8 mouse cellular contexts compared by ENCODE assay signal in the genomic region with DNA sequence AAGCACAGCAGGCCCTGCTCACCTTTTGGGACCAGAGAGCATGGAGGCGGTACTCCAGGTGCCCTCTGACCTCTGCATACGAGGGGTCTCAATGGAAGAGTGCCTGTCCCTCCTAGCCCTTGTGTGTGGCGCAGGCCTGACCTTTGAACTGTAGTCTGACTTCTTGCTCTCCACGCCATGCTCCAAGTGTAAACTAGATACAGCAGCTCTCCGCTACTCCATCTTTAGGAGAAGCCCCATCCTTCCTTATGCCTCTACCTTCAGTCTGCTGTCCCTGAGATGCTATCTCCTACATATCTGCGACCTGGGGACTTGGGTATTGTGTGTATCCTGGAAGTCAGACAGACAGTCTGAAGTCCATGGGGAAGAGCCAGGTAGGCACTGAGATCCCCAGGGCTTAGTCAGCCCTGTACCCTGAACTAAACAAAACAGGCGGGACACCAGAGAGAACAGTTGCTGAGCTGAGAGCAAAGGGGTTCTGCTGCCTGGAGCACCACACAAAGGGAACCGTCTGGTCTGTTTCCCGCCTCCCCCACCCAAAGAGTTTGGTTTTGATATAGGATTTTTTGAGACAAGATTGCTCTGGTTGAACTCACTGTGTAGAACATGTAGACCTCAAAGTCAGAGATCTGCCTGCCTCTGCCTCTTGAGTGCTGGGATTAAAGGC. TPM values are rescaled to one million over a fixed set of nuclear protein-coding genes. Genes with fewer than 3 reads are reported as not detected.
DNase-seq lines count a peak whose midpoint lies in the region; ATAC-seq and TF ChIP-seq lines count a peak whose summit lies in the region.

No protein-coding gene starts in this region.

- 84% methylated on average over 9 of the region's 9 CpGs for WGBS in kidney, postnatal 0 days
- 76% methylated on average over 9 of the region's 9 CpGs for WGBS in embryonic facial prominence, embryonic 12.5 days
- 72% methylated on average over 9 of the region's 9 CpGs for WGBS in hindbrain, postnatal 0 days
- 72% methylated on average over 9 of the region's 9 CpGs for WGBS in midbrain, postnatal 0 days
- 82% methylated on average over 9 of the region's 9 CpGs for WGBS in lung, postnatal 0 days

- TF ChIP-seq CTCF in kidney, postnatal 0 days (IDR thresholded peaks at IDR 0.05; ENCODE audit: low read depth) = no peak
- TF ChIP-seq CTCF in hindbrain, postnatal 0 days (IDR thresholded peaks at IDR 0.05; ENCODE audit: low read depth) = no peak
- TF ChIP-seq CTCF in midbrain, postnatal 0 days (IDR thresholded peaks at IDR 0.05) = no peak
- no peak for TF ChIP-seq CTCF in lung, postnatal 0 days (IDR thresholded peaks at IDR 0.05)

- H3K27ac ChIP-seq in kidney, postnatal 0 days = no peak overlapping the region
- no peak overlapping the region for H3K27ac ChIP-seq in embryonic facial prominence, embryonic 12.5 days
- H3K27ac ChIP-seq in hindbrain, postnatal 0 days = peak overlapping the region; percentile 79; the same call in 1 of the 2 replicates
- peak overlapping the region; percentile 79; the same call in 1 of the 2 replicates for H3K27ac ChIP-seq in midbrain, postnatal 0 days (ENCODE audit: low read depth, low read length)
- no peak overlapping the region for H3K27ac ChIP-seq in lung, postnatal 0 days (ENCODE audit: low read length)

- no peaks in the 10 kb centered on the region for H3K27me3 ChIP-seq in kidney, postnatal 0 days (ENCODE audit: insufficient read depth, low read length)
- H3K27me3 ChIP-seq in embryonic facial prominence, embryonic 12.5 days = no peaks in the 10 kb centered on the region
- H3K27me3 ChIP-seq in hindbrain, postnatal 0 days (ENCODE audit: insufficient read depth, low read length) = no peaks in the 10 kb centered on the region
- H3K27me3 ChIP-seq in midbrain, postnatal 0 days (ENCODE audit: insufficient read depth, low read length) = no peaks in the 10 kb centered on the region
- no peaks in the 10 kb centered on the region for H3K27me3 ChIP-seq in lung, postnatal 0 days (replicated peaks; ENCODE audit: insufficient read depth, low read length)

- H3K4me3 ChIP-seq in kidney, postnatal 0 days (replicated peaks; ENCODE audit: low read depth, low read length) = peak overlapping the region; percentile 34; the same call in 1 of the 2 replicates
- H3K4me3 ChIP-seq in embryonic facial prominence, embryonic 12.5 days = peak overlapping the region; percentile 67
- H3K4me3 ChIP-seq in hindbrain, postnatal 0 days (ENCODE audit: low read length) = no peak overlapping the region
- H3K4me3 ChIP-seq in midbrain, postnatal 0 days (ENCODE audit: low read depth, low read length) = peak overlapping the region; percentile 66; the same call in 1 of the 2 replicates
- H3K4me3 ChIP-seq in lung, postnatal 0 days (ENCODE audit: low read depth, low read length) = no peak overlapping the region

- TF ChIP-seq EP300 in lung, postnatal 0 days (IDR thresholded peaks at IDR 0.05) = no peak

- H3K4me2 ChIP-seq in kidney, postnatal 0 days (ENCODE audit: low read length) = peak overlapping the region; percentile 51; the same call in 1 of the 2 replicates
- H3K4me2 ChIP-seq in embryonic facial prominence, embryonic 12.5 days (replicated peaks) = peak overlapping the region; percentile 92
- peak overlapping the region; percentile 90 for H3K4me2 ChIP-seq in hindbrain, postnatal 0 days (ENCODE audit: low read depth, low read length)
- peak overlapping the region; percentile 92 for H3K4me2 ChIP-seq in midbrain, postnatal 0 days (ENCODE audit: low read depth, low read length, poor library complexity, severe bottlenecking)
- H3K4me2 ChIP-seq in lung, postnatal 0 days (replicated peaks; ENCODE audit: low read depth, low read length) = no peak overlapping the region

- H3K4me1 ChIP-seq in kidney, postnatal 0 days (replicated peaks; ENCODE audit: insufficient read depth, low read length) = peaks cover 23% of the 10 kb centered on the region
- H3K4me1 ChIP-seq in embryonic facial prominence, embryonic 12.5 days = peaks cover 35% of the 10 kb centered on the region
- H3K4me1 ChIP-seq in hindbrain, postnatal 0 days (ENCODE audit: insufficient read depth, low read length) = peaks cover 27% of the 10 kb centered on the region
- H3K4me1 ChIP-seq in midbrain, postnatal 0 days (ENCODE audit: insufficient read depth, low read length) = peaks cover 20% of the 10 kb centered on the region
- H3K4me1 ChIP-seq in lung, postnatal 0 days (ENCODE audit: insufficient read depth, low read depth, low read length) = peaks cover 20% of the 10 kb centered on the region

- H3K9ac ChIP-seq in kidney, postnatal 0 days (ENCODE audit: low read depth, low read length) = no peak overlapping the region
- no peak overlapping the region for H3K9ac ChIP-seq in embryonic facial prominence, embryonic 12.5 days
- peak overlapping the region; percentile 56; the same call in 1 of the 2 replicates for H3K9ac ChIP-seq in hindbrain, postnatal 0 days (replicated peaks; ENCODE audit: low read length)
- peak overlapping the region; percentile 77; the same call in 1 of the 2 replicates for H3K9ac ChIP-seq in midbrain, postnatal 0 days (replicated peaks; ENCODE audit: low read length, poor library complexity, severe bottlenecking)
- H3K9ac ChIP-seq in lung, postnatal 0 days (replicated peaks; ENCODE audit: low read depth) = no peak overlapping the region

- H3K36me3 ChIP-seq in kidney, postnatal 0 days (ENCODE audit: insufficient read depth, low read length) = peaks cover 23% of the 10 kb centered on the region
- peaks cover 56% of the 10 kb centered on the region for H3K36me3 ChIP-seq in embryonic facial prominence, embryonic 12.5 days
- peaks cover 12% of the 10 kb centered on the region; the same call in 1 of the 2 replicates for H3K36me3 ChIP-seq in hindbrain, postnatal 0 days (ENCODE audit: insufficient read depth, low read length)
- peaks cover 19% of the 10 kb centered on the region for H3K36me3 ChIP-seq in midbrain, postnatal 0 days (ENCODE audit: insufficient read depth, low read length)
- H3K36me3 ChIP-seq in lung, postnatal 0 days (ENCODE audit: insufficient read depth, low read length) = no peaks in the 10 kb centered on the region; the same call in 1 of the 2 replicates

- H3K9me3 ChIP-seq in kidney, postnatal 0 days (replicated peaks; ENCODE audit: low read length) = no peaks in the 10 kb centered on the region
- H3K9me3 ChIP-seq in embryonic facial prominence, embryonic 12.5 days = no peaks in the 10 kb centered on the region
- no peaks in the 10 kb centered on the region for H3K9me3 ChIP-seq in hindbrain, postnatal 0 days (ENCODE audit: low read length)
- no peaks in the 10 kb centered on the region for H3K9me3 ChIP-seq in midbrain, postnatal 0 days (ENCODE audit: low read length)
- no peaks in the 10 kb centered on the region for H3K9me3 ChIP-seq in lung, postnatal 0 days (ENCODE audit: low read length)

- ATAC-seq in kidney, postnatal 0 days (replicated peaks; ENCODE audit: low FRiP score, low read depth) = no peak
- no peak for ATAC-seq in embryonic facial prominence, embryonic 12.5 days (ENCODE audit: insufficient number of reproducible peaks, insufficient read depth, low FRiP score, low TSS enrichment)
- ATAC-seq in hindbrain, postnatal 0 days = no peak
- ATAC-seq in midbrain, postnatal 0 days (ENCODE audit: low FRiP score) = no peak
- ATAC-seq in lung, postnatal 0 days = no peak

- no peak for DNase-seq in kidney, postnatal 0 days (ENCODE audit: low spot score)
- no peak for DNase-seq in kidney, postnatal 4 days
- DNase-seq in hindbrain, postnatal 0 days (ENCODE audit: low spot score) = no peak
- DNase-seq in midbrain, postnatal 0 days (ENCODE audit: low spot score) = no peak
- DNase-seq in adrenal gland, adult 8-10 months = no peak
- DNase-seq in lung, postnatal 0 days (ENCODE audit: low spot score) = no peak
- DNase-seq in gastrocnemius, postnatal 10 days = no peak

RNA-seq across cellular contexts. Expression of gene Slc25a22, which starts 1.7 kb away (rescaled TPM):
- 15.8 and 17.3 TPM in 2 replicates for polyA plus RNA-seq in kidney, postnatal 0 days (2015; fragmentation: Nextera tagmentation; extraction: Ambion mirVana)
- 39.2 and 41.9 TPM in 2 replicates for polyA plus RNA-seq in embryonic facial prominence, embryonic 12.5 days (2016; fragmentation: Nextera tagmentation; extraction: Ambion mirVana)
- 126 and 138 TPM in 2 replicates for total RNA-seq in hindbrain, postnatal 0 days (2014; rRNA removed)
- polyA plus RNA-seq in hindbrain, postnatal 0 days (2015; fragmentation: Nextera tagmentation; extraction: Ambion mirVana) = 79.9 and 87.3 TPM in 2 replicates
- total RNA-seq in midbrain, postnatal 0 days (2014; rRNA removed) = 148 and 152 TPM in 2 replicates
- 118 and 121 TPM in 2 replicates for polyA plus RNA-seq in midbrain, postnatal 0 days (2015; fragmentation: Nextera tagmentation; extraction: Ambion mirVana)
- total RNA-seq in adrenal gland, adult 8-10 months (2022) = 100 to 1,000 TPM in 3 of 4 experiments, 10 to 100 TPM in 1; 86.7 to 109 (median 104) TPM
- polyA plus RNA-seq in lung, postnatal 0 days (2015; fragmentation: Nextera tagmentation; extraction: Ambion mirVana) = 9.8 and 12.3 TPM in 2 replicates
- total RNA-seq in gastrocnemius, postnatal 10 days (2021) = 10 to 100 TPM; 14.5 to 25.7 TPM

RNA-seq across cellular contexts. Expression of gene Cend1, which starts 6.7 kb away (rescaled TPM):
- polyA plus RNA-seq in kidney, postnatal 0 days (2015; fragmentation: Nextera tagmentation; extraction: Ambion mirVana) = 2.2 and 2.3 TPM in 2 replicates
- 7.4 and 10.4 TPM in 2 replicates for polyA plus RNA-seq in embryonic facial prominence, embryonic 12.5 days (2016; fragmentation: Nextera tagmentation; extraction: Ambion mirVana)
- 208 and 246 TPM in 2 replicates for total RNA-seq in hindbrain, postnatal 0 days (2014; rRNA removed)
- polyA plus RNA-seq in hindbrain, postnatal 0 days (2015; fragmentation: Nextera tagmentation; extraction: Ambion mirVana) = 219 and 255 TPM in 2 replicates
- total RNA-seq in midbrain, postnatal 0 days (2014; rRNA removed) = 167 and 195 TPM in 2 replicates
- polyA plus RNA-seq in midbrain, postnatal 0 days (2015; fragmentation: Nextera tagmentation; extraction: Ambion mirVana) = 194 and 233 TPM in 2 replicates
- 1 to 10 TPM; 1.5 to 2.6 (median 2.1) TPM for total RNA-seq in adrenal gland, adult 8-10 months (2022)
- polyA plus RNA-seq in lung, postnatal 0 days (2015; fragmentation: Nextera tagmentation; extraction: Ambion mirVana) = 0.25 TPM in 2 replicates
- total RNA-seq in gastrocnemius, postnatal 10 days (2021) = 1 to 10 TPM in 1 of 2 experiments, under 1 TPM in 1; 0.66 to 1.4 TPM

RNA-seq across cellular contexts. Expression of gene Pidd1, which starts 7.8 kb away (rescaled TPM):
- polyA plus RNA-seq in kidney, postnatal 0 days (2015; fragmentation: Nextera tagmentation; extraction: Ambion mirVana) = 3.6 and 5.1 TPM in 2 replicates
- 14.9 and 15.0 TPM in 2 replicates for polyA plus RNA-seq in embryonic facial prominence, embryonic 12.5 days (2016; fragmentation: Nextera tagmentation; extraction: Ambion mirVana)
- 3.6 and 4.6 TPM in 2 replicates for total RNA-seq in hindbrain, postnatal 0 days (2014; rRNA removed)
- polyA plus RNA-seq in hindbrain, postnatal 0 days (2015; fragmentation: Nextera tagmentation; extraction: Ambion mirVana) = 2.4 and 2.5 TPM in 2 replicates
- total RNA-seq in midbrain, postnatal 0 days (2014; rRNA removed) = 1.4 and 1.6 TPM in 2 replicates
- 1.1 and 1.3 TPM in 2 replicates for polyA plus RNA-seq in midbrain, postnatal 0 days (2015; fragmentation: Nextera tagmentation; extraction: Ambion mirVana)
- 1 to 10 TPM; 1.0 to 2.3 (median 1.4) TPM for total RNA-seq in adrenal gland, adult 8-10 months (2022)
- polyA plus RNA-seq in lung, postnatal 0 days (2015; fragmentation: Nextera tagmentation; extraction: Ambion mirVana) = 1.7 and 1.8 TPM in 2 replicates
- 1 to 10 TPM; 2.4 to 3.2 TPM for total RNA-seq in gastrocnemius, postnatal 10 days (2021)

RNA-seq across cellular contexts. Expression of gene Rplp2, which starts 11.2 kb away (rescaled TPM):
- 1,479 and 1,595 TPM in 2 replicates for polyA plus RNA-seq in kidney, postnatal 0 days (2015; fragmentation: Nextera tagmentation; extraction: Ambion mirVana)
- 1,180 and 1,203 TPM in 2 replicates for polyA plus RNA-seq in embryonic facial prominence, embryonic 12.5 days (2016; fragmentation: Nextera tagmentation; extraction: Ambion mirVana)
- 179 and 249 TPM in 2 replicates for total RNA-seq in hindbrain, postnatal 0 days (2014; rRNA removed)
- polyA plus RNA-seq in hindbrain, postnatal 0 days (2015; fragmentation: Nextera tagmentation; extraction: Ambion mirVana) = 839 and 863 TPM in 2 replicates
- total RNA-seq in midbrain, postnatal 0 days (2014; rRNA removed) = 180 and 197 TPM in 2 replicates
- 761 and 852 TPM in 2 replicates for polyA plus RNA-seq in midbrain, postnatal 0 days (2015; fragmentation: Nextera tagmentation; extraction: Ambion mirVana)
- total RNA-seq in adrenal gland, adult 8-10 months (2022) = 1,000 to 10,000 TPM in 3 of 4 experiments, 100 to 1,000 TPM in 1; 998 to 1,129 (median 1,024) TPM
- 878 and 910 TPM in 2 replicates for polyA plus RNA-seq in lung, postnatal 0 days (2015; fragmentation: Nextera tagmentation; extraction: Ambion mirVana)
- 1,000 to 10,000 TPM in 1 of 2 experiments, 100 to 1,000 TPM in 1; 886 to 1,008 TPM for total RNA-seq in gastrocnemius, postnatal 10 days (2021)

RNA-seq across cellular contexts. Expression of gene Pnpla2, which starts 19.0 kb away (rescaled TPM):
- 68.0 and 72.9 TPM in 2 replicates for polyA plus RNA-seq in kidney, postnatal 0 days (2015; fragmentation: Nextera tagmentation; extraction: Ambion mirVana)
- polyA plus RNA-seq in embryonic facial prominence, embryonic 12.5 days (2016; fragmentation: Nextera tagmentation; extraction: Ambion mirVana) = 13.9 and 14.6 TPM in 2 replicates
- total RNA-seq in hindbrain, postnatal 0 days (2014; rRNA removed) = 8.5 and 10.0 TPM in 2 replicates
- 20.0 and 22.4 TPM in 2 replicates for polyA plus RNA-seq in hindbrain, postnatal 0 days (2015; fragmentation: Nextera tagmentation; extraction: Ambion mirVana)
- total RNA-seq in midbrain, postnatal 0 days (2014; rRNA removed) = 6.5 and 7.0 TPM in 2 replicates
- 22.2 and 24.5 TPM in 2 replicates for polyA plus RNA-seq in midbrain, postnatal 0 days (2015; fragmentation: Nextera tagmentation; extraction: Ambion mirVana)
- total RNA-seq in adrenal gland, adult 8-10 months (2022) = 100 to 1,000 TPM; 256 to 532 (median 452) TPM
- polyA plus RNA-seq in lung, postnatal 0 days (2015; fragmentation: Nextera tagmentation; extraction: Ambion mirVana) = 96.0 and 116 TPM in 2 replicates
- 100 to 1,000 TPM; 119 to 151 TPM for total RNA-seq in gastrocnemius, postnatal 10 days (2021)

Comparison
In these comparisons a context has a peak if more than half of its experiments do, and no peak if none do; other contexts are left out.
1. H3K27ac ChIP-seq: peak in hindbrain, postnatal 0 days (single experiment) and midbrain, postnatal 0 days (single experiment); none in kidney, postnatal 0 days (single experiment), embryonic facial prominence, embryonic 12.5 days (single experiment) and lung, postnatal 0 days (single experiment).
2. H3K4me3 ChIP-seq: peak in kidney, postnatal 0 days (single experiment), embryonic facial prominence, embryonic 12.5 days (single experiment) and midbrain, postnatal 0 days (single experiment); none in hindbrain, postnatal 0 days (single experiment) and lung, postnatal 0 days (single experiment).
3. H3K9ac ChIP-seq: peak in hindbrain, postnatal 0 days (single experiment) and midbrain, postnatal 0 days (single experiment); none in kidney, postnatal 0 days (single experiment), embryonic facial prominence, embryonic 12.5 days (single experiment) and lung, postnatal 0 days (single experiment).
4. RNA of gene Cend1, which starts 6.7 kb away (polyA plus RNA-seq): 219 to 255 TPM in hindbrain, postnatal 0 days and 194 to 233 TPM in midbrain, postnatal 0 days; 7.4 to 10.4 TPM in embryonic facial prominence, embryonic 12.5 days, 2.2 to 2.3 TPM in kidney, postnatal 0 days and 0.25 TPM in lung, postnatal 0 days; every median in the first group is over 10 times any median in the second.